Mouse (Mus musculus): ENCODE measurements at regions not wholly inside any gene's neighbourhood (a gene's known extent, or its start where the extent isn't known, plus 50 kb on each side); places are given as distances from the start of the nearest gene placed in this dataset.

DNA sequence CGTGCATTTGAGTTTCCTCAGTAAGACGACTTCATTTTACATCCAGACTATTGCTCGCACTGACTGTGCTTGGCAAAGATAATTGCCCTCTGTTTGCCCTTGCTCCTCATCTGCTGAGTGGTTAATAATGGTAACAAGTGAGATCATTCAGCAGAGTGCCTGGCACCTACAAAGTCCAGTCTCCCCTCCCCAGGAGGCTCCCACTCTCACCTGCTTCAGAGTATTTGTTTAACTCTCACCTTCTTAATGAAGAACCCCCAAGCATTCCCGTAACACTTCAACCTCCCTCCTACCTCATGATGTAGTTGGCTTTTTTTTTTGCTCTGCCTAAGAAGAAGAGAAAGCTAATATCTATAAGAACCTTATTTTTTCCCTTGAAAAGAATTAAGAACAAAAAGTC, 288.6 kb upstream of the Sel1l start:
- peak; percentile 10 for DNase-seq

DNA sequence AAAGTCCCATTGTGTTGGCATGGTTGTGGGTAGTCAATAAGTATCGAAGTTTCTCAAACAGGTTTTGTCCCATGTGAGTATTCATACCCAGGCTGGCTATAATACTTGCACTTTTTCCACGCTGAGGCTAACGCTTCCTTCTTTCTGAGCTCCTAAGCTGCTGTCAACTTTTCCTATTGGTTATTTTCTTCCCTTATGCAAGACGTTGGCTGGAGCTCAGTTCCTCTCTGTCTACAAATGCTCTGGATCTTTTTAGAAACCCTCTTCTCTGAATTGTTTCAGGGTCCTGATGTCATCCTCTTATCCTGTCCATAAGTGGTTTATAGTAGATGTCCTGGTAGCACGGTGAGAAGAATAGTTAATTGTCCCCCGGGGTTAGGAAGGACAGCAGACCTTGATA, 278.7 kb upstream of the Sel1l start:
- no peak for DNase-seq

DNA sequence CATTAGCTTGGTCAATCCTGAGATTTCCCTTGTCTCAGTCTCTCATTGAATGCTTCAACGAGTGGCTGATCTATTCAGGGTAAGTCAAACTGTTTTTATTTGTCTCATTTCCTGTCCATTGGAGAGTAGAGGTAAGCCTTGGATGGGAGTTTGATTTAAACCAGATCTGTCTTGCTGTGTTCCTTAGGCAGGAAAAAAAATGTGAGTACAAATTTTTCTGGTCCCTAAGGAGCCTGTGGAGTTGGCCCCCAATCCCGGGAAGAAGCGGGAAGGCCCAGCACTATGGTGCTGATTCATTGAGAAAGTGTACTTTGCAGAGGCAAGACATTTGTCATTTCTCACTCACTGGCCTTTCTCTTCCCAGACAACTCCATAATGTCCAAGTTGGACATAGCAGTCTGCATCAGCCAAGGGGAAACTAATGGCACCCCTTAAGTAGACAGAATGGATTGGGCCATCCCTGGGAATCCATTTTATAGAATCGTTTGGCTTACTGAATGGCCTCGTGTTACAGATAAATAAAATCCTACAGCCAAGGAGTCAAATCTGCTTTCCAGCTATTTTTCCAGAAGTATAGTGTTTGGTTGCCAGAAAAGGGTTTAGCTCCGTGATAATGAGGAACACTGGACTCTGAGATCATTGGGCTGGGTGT, 271.3 kb upstream of the Sel1l start:
- DNase-seq = no peak

DNA sequence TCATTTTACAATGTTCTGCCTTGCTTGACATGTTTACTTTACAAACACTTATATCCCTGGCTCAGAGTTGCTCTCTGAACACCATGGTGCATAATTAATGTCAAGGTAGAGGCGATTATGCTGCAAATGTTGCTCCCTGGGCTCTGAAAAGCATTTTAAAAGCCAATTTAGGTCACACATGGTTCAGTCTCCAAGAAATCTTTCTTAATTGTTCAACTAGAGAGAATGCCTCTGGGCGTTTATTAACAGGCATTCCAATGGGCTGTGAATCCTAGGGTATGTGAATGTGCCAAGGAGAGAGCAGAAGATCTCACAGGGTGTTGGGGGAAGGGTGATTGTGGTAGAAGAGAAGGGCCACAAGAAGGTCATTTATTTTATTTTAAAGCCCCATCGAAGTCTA, 260.7 kb upstream of the Sel1l start:
- no peak for DNase-seq

DNA sequence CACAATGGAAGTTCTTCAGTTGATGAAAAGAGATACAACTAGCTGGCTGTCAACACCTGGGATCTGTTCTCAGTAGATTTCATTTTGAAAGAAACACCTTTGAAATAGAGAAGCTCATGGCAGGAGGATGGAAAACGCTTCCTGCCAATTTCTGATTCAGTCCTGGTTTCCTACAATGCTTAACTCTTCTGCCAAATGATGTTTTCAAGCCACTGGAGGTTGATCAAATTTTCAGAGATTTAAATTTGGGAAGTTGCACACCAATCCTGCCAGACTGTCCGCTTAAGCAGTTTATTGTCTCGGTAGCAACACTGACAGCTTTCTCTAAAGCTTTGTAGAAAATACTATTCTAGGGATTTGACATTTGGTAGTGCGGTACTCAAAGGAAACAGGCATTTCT, 251.1 kb upstream of the Sel1l start:
- no peak for DNase-seq

DNA sequence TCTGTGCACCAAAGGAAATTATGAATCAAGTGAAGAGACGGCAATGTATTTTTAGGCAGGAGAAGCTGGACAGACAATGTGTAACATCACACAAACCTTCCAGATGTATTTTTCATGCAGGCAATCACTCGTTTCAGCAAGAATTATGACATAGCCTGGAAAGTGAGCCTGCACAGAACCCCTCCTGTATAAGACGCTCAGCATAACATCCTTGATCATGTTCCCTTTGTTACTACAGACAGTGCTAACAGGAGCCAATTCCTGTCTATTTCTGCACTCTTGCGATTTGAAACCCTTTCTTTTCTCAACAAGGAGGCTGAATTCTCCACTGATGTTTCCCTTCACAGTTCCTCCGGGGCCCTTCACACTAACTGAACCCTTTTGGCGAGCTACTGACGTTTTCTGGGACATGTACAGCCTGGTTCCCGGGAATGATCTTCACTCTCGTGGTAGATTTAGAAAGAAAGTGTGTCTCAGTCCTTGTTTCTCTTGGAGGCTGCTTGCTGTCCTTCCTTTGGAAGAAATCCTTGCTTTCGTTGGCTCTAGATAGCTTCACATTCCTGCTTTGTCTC, 243.9 kb upstream of the Sel1l start:
- DNase-seq = no peak

DNA sequence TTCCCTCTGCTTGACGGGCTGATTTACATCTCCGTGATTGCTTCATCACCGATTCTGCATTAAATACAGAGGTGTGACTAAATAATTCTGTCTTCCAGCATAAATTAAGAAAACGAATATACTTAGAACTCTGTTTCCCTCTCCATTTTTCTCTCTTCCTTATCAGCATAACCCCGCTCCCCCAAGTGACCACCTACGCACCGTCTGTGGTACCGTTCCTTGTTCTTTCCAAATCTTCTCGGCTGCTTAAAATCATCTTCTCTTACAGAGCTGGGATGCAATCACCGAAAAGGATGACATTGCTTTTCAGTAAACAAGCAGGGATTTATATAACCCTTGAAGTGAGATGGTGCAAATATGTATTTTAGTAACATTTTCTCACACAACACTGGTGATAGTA, 224.3 kb upstream of the Sel1l start:
- DNase-seq = no peak

DNA sequence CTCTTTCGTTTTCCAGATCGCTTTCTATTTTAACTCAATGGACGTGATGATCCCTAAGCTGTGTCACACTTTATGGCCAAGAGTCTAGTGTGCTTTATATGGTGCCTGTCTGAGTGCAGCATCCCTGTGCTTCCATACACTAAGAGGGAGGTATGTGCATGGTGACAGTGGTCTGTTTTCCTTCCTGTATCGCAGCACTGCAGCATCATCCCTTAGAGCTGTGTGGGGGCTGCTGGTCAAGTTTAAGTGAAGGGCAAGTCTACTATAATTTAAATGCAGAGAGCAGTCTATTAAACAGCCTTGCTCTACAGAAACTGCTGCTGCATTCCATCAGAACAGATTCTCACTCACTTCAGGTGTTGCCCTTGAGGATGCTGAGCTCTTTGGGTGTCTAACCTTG, 213.8 kb upstream of the Sel1l start:
- no peak for DNase-seq

DNA sequence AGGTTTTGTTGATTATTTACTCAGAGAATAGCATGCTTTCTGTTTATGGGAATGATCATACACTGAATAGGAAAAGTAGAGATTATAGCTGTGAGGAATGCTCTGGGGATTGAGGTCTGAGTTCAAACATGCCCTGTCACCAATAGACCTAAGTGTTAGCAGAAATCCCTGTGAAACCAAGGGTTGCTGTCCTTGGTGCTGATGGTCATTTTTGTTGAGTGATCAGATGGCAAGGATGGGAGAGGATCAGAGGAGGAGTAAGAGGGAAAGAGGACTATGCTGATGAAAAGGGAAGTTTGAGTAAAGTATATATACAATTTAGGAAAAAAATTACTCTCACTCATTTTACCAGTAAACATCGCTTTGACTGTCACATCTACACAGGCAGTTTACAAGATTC, 191.5 kb upstream of the Sel1l start:
- DNase-seq = no peak

DNA sequence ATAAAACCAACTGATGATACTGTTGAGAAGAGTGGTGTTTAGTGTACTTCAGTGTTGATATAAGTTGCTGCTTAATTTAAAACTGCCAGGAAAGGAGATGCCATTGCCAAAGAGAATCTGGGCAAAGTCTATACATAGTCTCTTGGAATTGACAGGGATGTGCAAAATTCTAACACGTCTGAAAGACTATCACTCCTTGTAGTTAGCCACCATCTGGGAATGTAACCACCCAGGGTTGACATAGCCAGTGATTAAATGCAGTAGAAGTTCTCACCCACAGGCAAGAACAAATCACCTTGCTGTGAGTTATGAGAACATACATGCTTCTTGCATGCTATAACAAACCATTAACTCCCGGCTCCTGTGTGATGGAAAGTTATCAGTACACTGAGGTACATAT, 180.2 kb upstream of the Sel1l start:
- DNase-seq = no peak

DNA sequence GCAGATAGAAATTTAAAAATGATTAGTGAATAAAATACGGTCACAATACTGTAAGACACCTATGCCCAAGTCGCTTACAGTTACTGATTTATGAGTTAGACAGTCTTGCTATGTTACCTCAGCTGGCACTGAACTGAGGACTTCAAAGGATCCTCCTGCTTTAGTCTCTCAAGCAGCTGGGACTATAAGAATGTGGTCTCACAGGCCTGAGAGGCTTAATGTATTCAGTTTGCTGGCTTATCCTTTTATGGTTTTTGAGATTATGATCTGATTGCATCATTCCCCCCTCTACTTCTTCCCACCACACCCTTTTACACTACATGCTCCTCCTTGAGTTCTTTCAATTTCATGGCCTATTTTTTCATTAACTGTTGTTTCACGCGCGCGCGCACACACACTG, 179.4 kb upstream of the Sel1l start:
- no peak for DNase-seq

DNA sequence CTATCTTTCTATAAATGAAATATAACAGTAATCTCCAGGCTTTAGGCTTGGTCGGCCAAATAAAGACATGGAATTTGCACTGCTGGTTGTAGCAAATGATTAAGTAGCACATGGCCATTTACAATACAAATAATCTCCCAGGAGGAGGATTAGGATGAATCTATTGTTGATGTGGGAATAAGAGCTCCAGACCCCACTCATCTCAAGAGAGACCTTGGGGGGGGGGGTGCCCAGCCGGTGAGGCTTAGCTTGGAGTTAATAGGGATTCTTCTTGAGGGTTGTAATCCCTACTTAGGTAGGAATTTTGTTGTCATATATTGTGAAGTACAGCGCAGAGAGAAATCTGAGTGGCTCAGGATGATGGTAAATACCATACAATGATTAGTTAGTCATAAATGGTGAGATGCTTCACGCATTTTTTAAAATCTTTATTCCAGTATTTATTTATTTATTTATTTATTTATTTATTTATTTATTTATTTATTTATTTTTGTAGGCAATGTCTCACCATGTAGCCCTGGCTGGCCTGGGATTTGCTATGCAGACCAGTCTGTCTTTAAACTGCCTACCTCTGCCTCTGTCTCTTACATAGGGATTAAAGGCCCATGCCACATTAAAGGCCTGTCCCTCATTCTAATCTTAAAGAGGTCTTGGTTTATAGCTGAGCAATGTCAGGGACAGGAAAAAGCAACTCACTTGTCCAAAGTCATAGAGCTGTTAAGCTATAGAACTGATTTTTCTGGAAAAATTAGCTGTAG, 175.7 kb upstream of the Sel1l start:
- no peak for DNase-seq

DNA sequence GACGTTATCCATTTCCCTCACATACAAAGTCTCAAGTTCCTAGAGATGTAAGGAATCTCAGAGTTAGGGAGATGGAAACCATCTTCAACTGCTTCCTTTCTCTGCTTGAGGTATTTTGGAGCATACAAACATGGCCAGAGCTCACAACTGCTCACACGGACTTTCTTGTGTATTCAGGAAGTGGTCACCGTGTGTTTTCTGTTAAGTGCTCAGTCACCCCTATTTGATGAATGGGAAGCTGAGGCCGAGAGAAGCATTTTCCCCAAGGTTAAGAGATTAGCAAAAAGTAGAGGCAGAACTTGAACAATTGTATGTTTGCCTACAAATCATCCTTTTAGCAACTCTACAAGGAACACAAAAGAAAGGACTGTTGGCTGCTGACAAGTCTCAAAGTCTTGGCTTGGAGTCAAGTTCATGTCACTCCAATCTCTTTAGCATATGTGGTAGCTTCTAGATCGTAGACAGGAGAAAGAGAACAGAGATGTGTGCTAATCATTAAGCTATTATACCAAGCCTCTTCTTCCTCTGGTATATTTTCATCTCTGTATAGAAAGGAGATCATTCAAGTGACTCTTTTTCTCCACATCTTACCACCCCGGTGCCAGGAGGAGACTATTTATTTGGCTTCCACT, 170.8 kb upstream of the Sel1l start:
- no peak for DNase-seq

DNA sequence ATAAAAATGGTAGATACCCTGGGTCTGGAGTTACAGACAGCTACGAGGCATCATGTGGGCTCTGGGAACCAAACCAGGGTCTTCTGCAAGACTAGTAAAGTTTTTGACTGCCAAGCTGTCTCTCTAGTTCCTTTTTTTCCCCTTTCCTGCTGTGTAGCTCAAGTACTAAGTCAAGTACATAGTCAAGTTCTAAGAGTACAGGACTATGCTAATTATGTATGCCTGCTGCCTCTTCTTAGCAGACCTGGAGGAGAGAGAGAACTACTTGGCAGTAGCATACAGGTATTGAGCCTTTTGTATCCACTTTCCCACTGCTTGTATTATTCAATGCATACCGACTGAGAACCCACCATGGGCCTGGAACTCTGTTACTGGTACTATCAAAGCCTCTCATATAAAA, 166.4 kb upstream of the Sel1l start:
- DNase-seq = peak; percentile 3

DNA sequence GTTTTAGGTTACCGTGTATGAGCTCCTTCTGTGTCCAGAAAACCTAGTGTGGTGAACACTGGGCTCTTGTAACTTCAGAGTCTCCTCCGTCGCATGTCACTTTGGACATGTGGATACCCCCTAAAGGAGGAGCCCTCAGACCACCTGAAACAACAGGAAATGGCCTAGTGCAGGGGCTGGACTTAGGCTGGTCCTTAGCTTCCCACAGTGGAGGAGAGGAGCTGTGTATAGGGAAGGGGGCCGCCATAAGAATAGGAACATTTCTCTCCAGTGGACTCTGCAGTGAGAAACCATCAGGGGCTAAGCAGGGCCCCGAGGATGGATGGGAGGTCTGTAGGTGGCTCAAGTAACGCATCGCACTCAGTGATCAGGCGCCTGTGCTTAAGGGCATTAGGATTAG, 165.0 kb upstream of the Sel1l start:
- DNase-seq = no peak

DNA sequence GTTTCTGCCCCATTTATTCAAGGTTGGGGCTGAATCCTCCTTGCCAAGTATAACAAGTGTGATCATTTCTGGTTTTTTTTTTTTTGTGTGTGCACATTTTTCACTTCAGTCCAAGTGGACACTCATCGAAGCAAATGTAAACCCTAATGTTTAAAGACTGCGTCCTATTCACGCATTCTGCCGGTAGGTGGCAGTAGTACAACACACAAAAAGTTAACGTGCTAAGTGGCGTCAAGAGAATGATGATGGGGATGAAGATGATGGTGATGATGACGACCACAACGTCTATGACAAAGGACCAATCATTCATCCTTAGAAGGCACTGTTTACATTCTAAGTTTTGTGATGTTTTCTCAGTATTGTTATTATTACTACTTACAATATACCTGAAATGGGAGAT, 164.3 kb upstream of the Sel1l start:
- DNase-seq = peak; percentile 61

DNA sequence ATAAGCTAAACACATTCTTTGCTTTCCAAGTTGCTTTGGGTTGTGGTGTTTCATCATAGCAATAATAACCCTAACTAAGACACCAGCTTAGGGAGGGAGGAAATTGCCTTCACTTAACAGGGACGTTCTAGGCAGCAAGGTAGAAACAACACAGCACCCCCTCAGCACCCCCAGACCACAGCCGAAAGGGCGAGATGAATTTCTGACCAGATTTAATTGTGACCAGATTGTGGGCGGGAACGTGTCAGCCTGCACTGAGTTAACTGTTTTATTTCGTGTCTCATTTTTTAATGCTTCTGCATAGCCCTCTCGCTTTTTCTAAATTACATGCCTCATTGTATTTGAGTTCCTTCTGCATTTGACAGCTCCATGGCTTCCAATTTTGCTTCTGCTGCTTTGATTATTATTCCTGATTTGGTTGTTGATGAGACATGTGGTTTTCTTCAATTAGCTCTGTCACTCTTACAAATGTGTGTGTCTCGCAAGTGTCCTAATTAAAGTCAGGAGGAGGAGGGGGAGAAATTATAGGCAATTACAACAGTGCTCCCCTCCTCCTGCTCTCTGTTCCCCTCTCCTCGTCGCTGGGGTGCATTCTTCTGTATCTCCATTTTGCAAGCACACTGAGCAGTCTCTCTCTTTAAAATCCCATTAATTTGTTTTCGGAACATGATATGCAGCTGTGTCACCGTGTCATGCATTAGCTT, 155.6 kb upstream of the Sel1l start:
- DNase-seq = no peak

DNA sequence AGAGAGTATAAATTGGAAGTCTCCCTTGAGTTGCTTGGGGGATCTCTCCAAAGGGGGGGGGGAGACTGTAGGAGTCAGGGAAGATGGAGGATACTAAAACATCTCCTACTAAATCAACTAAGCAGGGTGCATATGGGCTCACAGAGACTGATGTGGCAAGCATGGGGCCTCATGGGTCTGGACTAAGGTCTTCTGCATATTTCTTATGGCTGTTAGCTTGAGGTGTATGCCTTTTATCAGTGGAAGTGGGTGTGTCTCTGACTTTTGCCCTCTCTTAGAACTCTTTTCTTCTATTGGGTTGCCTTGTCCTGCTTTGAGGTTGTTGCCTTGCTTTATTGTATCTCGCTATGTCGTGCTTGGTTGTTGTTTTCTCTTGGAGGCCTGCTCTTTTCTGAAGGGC, 150.1 kb upstream of the Sel1l start:
- no peak for DNase-seq

DNA sequence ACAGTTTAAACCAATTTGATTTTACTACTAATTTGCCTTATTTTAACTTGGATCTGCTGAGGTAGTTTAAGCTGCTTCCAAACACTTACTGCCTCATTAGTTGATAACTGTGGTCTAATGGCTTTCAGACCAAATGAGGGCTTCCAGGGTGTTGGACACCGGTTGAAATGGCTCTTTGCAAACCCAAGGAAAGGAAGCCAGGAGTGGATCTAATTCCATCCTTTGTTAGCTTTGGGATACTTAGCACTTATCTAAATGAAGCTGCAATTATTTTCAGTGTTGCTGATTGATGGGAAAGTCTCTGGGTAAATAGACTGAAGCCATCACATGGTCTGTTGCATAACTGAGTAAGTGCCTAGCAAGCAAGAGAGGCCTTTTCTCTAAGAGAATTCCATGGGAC, 148.4 kb upstream of the Sel1l start:
- peak; percentile 6 for DNase-seq

DNA sequence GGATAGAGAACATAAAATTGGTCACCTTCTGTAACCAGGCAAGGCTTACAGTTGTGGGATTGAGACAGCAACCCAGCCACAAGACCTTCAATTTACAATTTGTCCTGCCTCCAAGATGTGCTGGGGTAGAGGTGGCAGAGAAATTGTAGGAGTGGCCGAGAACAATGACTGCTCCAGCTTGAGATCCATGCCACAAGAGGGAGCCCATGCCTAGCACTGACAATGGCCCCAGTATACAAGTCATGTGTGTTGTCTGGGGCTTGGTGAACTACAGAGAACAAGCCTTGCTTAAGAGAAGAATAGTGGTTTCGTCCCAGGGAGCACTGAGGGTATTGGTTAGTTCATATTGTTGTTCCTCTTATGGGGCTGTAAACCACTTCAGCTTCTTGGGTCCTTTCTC, 146.6 kb upstream of the Sel1l start:
- DNase-seq = peak; percentile 14

DNA sequence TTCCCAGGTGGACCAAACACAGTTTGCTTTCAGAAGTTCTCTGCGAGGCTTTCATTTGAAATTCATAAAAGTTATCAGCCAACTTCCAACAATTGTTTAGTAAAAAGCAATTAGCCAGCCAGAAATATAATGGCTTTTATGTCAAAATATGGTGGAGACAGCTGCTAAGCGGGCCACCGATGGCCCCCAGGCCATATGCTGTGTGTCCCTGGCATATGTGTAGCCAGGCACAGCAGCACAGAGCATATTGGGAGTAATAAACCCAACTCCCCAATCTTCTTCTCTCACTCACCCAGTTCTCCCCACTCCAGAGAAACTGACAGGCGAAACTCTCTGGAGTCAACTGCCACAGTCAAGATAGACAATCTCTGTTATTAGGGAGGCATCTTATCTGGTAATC, 137.5 kb upstream of the Sel1l start:
- no peak for DNase-seq

DNA sequence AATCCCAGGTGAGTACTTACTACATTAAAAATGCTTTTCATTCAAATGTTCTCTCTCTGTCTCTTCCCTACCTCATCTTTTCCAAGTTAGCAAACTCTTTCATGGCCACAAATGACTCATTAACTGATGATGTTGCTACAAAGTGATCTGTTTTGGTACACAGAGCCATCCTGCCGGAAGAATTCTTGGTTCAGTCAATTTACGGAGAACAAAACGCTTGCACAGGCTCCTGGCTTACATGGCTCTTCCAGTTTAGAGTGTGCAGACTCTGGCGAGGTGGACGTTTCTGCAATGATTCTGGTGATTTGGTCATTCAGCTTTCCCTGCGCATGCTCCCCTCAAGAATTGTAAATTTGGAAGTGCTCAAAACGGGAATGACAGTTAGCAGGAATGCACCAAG, 131.4 kb upstream of the Sel1l start:
- no peak for DNase-seq

DNA sequence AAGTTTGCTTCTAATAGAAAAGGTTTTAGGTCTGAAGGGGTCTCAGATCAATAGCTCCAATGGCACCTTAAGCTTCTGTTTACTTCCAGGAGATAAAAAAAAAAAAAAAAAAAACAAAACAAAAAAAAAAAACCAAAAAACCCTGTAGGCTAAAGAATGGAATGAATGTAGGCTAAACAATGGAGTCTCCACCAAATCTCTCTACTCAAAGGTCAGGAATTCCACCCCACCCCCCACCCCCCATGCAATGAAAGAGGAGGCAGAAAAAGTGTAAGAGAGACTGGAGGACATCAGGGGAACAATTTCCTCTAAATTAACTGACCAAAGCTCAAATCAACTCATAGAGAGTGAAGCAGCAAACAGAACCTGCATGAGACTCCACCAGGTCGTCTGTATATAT, 122.1 kb upstream of the Sel1l start:
- DNase-seq = no peak

DNA sequence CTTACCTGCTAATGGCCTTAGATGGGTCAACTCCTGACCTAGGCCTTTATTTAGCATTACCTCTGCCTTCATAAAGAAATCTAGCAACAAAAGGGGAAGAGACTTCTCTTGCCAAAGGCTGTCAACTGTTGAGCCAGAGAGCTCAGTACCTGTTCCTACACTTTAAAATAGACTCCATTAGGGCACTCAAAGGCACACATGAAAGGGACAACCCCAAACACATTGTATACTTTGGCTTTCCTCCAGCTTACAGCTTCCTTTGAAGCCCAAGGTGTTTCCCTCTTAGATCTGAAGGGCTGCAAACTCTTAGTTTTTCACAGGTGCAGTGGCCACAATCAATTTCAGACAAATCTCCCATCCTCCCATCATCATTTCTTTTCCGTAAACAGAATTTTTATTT, 117.0 kb upstream of the Sel1l start:
- peak; percentile 42 for DNase-seq
